Mouse (Mus musculus) urinary bladder, postnatal 36 days (tissue): ENCODE data around the gene Spag17.
A peak's percentile ranks its signal among the peaks of the same experiment; 100 is the strongest.
"Not testable (repeated sequence)": the region's sequence is repeated elsewhere in the genome, so short reads cannot be mapped to it uniquely, and the experiment has no call there.

Experiments
- DNase-seq, 2 experiments: peaks; one replicate each; pipeline ENCODE4 v3.0.0; 2022; ENCODE audit warnings: low spot score in 2 of 2, mixed read lengths in 1 of 2

The Spag17 gene

DNA sequence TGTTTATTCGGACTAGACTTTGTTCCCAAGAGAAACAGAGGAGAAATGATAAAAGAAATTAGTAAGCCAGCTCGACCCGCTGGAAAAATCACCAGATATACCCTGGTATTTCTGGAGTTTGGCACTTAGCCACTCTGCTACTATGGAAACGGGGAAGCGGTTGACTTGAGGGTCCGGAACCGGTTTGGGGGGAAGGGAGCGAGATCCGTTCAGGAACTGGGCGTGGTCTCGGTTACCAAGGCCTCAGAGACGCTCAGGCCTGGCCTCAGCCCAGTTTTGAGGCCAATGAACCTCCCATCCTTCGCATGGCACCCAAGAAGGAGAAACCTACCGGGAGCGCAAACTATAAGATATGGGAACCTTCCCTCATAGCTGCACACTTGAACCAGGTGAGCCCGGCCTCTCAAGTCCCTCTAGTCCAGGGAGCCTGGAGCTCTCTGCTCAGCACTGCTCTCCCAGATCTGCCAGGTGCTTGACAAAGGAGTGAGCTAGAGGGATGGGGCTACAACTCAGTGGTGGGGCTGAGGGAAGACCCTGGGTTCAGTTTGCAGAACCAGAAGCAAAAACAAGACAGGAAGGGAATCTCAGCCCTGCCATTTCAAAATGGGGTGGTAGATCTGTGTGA is at the start of gene Spag17:
TSS of gene Spag17 (plus strand) at position 220 of the 625 bp plus-strand sequence.
- no peak for DNase-seq

- no peak for DNase-seq
Observed at GRCm38 (mm10) chr3:99842333-99842732, 42.9 kb upstream of the Spag17 start.

DNA sequence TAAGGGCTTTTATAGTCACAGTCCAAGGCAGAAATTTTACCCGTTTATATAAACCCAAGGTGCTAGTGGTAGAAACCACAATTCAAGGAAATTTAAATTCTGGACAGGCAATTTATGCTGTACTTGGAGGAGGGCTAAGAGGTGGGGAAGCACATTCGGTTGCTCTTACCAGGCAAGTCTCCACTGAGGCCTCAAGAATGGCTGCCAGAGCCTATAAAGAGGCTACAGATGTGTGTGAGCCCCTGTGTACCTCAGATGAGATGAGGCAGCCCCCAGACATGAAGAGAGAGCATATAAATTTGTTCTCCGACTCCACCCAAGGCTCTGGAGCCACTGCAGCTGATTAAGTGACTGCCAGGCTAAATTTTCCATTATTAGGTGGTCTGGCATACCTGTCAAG is 42.4 kb upstream of the Spag17 start:
- no peak for DNase-seq

GRCm38 (mm10) chr3:99843233-99843632 is 42.0 kb upstream of the Spag17 start:
- DNase-seq: no peak

DNA sequence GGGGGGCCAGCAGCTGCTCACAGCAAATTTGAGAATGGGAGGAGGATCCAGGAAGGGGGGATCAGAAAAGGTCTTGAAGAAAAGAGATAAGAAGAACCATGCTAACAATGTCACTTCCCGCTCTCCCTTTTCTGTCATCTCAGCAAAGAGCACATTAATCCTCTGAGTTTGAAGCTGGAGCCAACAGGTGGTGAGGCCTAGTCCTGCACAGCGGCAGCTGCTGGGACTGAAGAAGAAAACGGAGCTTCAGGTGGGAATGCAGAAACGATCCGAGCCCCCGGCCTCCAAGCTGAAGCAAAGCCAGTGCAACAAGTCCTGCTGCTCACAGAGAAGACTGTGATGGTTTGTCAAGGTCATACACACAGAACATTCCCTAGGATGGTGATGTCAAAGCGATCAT is 34.3 kb upstream of the Spag17 start:
- DNase-seq: no peak

DNA sequence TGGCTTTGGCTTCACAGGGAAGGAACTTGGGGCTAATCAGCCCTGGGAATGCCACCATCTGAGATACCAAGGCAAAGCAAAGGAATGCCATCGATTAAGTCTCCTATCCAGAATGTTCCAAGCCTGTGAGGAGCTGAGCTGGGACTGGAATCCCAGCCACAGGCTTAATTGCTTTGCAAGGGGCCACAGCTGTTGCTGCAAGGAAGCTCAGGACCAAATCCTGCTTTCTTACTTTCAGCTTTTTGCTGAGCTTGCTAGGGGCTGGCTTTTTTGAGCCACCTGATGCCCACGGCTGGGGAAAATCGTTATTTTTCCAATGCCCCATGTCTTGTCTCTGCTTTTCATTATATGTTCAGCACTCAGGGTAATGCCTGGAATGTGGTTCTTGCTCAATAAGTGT is 30.6 kb upstream of the Spag17 start:
- no peak for DNase-seq

GRCm38 (mm10) chr3:99858922-99859321 is 26.3 kb upstream of the Spag17 start:
- DNase-seq: no peak

- DNase-seq: no peak
Observed at GRCm38 (mm10) chr3:99864706-99865105, 20.5 kb upstream of the Spag17 start.

DNA sequence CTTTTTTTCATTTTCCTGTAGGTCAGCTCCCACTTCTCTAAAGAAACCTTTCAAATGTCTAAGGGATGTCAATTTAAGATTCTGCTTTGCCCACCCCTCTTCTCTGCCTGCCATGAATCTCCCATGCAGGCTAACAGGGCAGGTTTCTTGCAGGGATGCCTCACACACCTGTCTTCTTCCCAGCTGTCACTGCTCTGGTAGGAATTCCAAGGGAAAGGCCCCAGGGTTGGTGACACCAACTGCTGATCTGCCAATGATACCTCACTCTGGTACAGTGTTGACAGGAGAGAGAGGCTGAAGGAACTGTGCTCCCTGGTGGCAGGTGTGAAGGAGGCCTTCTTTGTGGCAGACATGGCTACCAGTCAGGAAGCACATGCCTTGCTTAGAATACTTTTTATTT is 10.1 kb upstream of the Spag17 start:
- DNase-seq: no peak

- DNase-seq: no peak
Observed at GRCm38 (mm10) chr3:99881498-99881897, 3.7 kb upstream of the Spag17 start.

- DNase-seq: no peak
Observed at GRCm38 (mm10) chr3:99883988-99884564, 1.1 kb upstream of the Spag17 start.

GRCm38 (mm10) chr3:99894741-99895140 is 9.5 kb downstream of the Spag17 start:
- not testable (repeated sequence) for DNase-seq

DNA sequence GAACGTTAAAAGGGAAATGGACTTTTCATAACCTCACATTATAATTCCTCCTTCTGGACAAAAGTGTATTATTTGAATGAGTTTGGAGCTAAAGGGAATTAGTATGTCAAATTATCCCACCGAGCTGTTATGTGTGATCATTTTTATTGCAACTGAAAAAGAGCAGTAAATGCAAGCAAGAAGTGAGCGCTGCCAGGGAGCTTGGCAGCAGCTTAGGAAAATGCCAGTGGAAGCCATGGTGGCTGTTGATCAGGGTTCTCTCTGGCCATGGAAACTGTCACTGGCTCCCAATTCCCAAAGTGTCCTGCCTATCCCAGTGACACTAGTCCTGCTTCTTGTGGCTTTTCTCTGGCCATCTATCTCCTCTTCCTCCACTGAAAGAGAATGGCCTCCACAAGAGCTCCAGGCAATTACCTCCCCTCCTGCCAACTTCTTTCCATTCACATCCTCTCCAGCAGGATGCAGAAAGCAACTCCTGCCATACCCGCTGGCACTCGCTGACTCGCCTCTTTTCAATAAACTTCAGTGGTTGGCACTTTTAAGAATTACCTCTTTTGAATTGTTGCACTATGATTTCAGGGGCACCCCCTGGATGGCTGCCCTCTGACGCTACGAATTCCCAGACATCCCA is 28.7 kb downstream of the Spag17 start:
- no peak for DNase-seq

- DNase-seq: no peak
Observed at GRCm38 (mm10) chr3:99922944-99923343, 37.7 kb downstream of the Spag17 start.

- DNase-seq: peak in 1 of 2 experiments; percentile 2
Observed at GRCm38 (mm10) chr3:99930920-99931620, 45.9 kb downstream of the Spag17 start.

- DNase-seq: no peak
Observed at GRCm38 (mm10) chr3:99936159-99936558, 51.0 kb downstream of the Spag17 start.

DNA sequence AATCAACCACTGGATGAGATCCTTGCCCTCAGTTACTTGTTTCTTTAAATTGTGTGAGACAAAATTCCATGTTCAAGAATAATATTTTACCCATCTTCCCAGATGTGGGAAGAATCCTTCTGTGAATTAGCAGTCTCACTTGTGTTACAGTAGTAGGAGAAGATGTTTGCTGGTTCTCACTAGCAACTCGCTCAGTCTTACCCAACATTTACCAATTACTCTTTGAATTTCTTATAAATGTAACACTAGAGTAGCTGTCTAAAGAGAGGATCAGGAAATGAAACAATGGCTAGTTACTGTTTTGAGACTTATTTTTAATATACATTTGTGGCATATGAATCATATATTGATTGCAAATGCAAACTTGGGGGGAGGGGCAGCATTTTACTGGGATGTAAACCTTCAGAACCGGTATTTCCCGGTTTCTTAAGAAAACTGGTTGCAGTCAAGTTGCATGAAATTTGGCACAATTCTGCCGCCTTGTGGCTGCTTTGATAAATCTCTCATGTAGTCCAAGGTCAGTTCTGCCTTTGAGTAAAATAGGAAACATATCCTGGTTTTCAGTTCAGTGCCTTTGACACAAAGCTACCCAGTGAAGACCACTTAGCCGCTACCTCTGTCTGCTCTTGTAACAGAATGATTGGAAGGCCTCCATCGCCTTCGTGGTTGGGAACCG is 53.5 kb downstream of the Spag17 start:
- peak; percentile 23 to 40 for DNase-seq

DNA sequence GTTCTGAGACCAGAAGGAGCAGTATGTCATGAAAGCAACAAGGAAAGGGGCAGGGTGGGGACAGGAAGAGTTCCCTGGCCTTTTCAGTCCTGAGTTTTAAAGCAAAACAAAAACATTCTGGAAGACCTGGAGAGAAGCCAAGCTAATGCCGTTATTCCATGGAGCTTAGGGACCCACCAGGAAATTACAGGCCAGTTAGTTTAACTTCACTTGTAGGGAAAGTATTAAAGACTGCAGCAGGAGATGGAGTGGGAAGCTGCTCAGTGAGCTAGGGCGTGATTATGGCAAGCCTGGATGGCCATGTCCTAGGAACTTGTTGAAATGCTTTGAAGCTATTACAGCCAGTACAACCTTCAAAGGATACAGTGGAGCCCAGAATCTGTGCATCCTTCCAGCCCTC is 60.0 kb downstream of the Spag17 start:
- DNase-seq: no peak

GRCm38 (mm10) chr3:99954039-99954602 is 68.9 kb downstream of the Spag17 start:
- DNase-seq: no peak

GRCm38 (mm10) chr3:99956517-99956916 is 71.3 kb downstream of the Spag17 start:
- DNase-seq: no peak

DNA sequence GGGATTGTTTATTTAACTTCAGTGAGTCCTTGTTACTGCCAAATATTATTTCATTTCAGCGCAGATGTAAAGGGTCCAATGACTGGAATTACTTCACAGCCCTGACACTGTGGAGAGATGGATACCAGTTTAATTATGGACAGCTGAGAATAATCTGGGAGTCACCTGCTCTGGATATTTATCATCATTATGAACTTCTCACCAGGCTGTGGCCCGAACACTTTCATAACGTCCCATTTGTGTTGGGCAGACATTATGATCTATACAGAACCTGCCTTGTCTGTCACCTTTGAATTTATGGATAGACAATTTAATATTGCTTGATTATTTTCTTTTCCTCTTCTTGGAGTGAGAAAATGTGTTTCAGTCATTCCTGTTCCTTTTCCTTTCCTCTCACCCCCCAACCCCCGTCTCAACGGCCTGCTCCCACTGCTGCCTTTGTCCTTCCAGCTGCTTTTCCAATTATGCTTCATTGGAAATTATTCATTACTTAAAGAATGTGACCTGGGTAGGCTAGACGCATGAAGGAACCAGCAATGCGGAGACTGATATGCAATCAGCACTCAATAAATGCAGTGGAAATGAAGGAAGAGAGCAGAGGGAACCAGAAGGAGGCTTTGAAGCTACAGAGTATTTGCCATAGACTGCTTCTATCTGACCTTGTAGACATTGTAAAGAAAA is 74.7 kb downstream of the Spag17 start:
- DNase-seq: no peak
